Mouse (Mus musculus): ENCODE data around the gene Gpatch11. TPM values are rescaled to one million over a fixed set of nuclear protein-coding genes. Genes with fewer than 3 reads are reported as not detected.

The Gpatch11 gene
- polyA plus RNA-seq, 1 experiment: 12.6 TPM

DNA sequence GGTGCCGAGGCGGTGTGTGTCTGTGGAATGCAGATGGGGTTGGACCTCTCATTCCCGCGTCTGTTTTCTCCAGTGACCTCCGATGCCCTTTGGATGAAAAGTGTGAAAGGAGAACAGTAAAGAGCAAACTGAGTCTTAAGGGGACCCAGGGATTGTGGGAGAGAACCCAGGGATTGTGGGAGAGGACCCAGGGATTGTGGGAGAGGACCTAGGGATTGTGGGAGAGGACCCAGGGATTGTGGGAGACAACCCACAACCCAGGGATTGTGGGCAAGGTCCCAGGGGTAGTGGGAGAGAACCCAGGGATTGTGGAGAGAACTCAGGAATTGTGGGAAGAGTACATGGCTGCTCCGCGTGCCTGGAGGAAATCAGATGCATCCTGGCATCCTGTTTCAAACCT, 59.6 kb downstream of the Gpatch11 start:
- no peak overlapping the region for H3K4me3 ChIP-seq (ENCODE audit: control insufficient read depth, low read depth, low read length)
- no peaks in the 10 kb centered on the region for H3K27me3 ChIP-seq (ENCODE audit: control insufficient read depth, insufficient read depth, low read length)
- TF ChIP-seq POLR2A (IDR thresholded peaks at IDR 0.05; ENCODE audit: control insufficient read depth, low read depth, low read length) (no peak), CTCF (IDR thresholded peaks at IDR 0.05; ENCODE audit: control insufficient read depth, insufficient read depth, insufficient replicate concordance, low read depth, low read length) (no peak)
- peaks cover 2% of the 10 kb centered on the region for H3K4me1 ChIP-seq (ENCODE audit: control insufficient read depth, insufficient read depth, low read length)
- no peak overlapping the region for H3K27ac ChIP-seq (ENCODE audit: control insufficient read depth, insufficient read depth, low read depth, low read length)
- no peaks in the 10 kb centered on the region for H3K36me3 ChIP-seq (ENCODE audit: control insufficient read depth, insufficient read depth, low read length)

DNA sequence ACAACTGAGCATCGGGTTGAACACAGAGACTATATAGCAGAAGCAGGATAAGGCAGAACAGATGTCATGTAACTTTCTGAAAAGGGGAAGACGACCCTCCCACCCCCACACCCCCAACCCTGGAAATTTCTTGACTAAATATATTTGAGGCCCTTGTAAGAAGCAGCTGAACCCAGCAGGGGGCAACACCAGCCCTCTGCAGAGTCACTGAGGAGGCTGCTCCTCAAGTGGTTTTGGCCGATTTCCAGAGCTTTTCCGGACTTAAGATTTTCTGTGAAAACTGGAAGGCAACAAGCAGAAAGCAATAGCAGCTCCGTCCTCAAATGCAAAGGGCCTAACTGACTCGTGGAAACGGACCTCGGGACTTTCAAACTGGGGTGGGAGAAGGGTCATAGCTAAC, 60.0 kb downstream of the Gpatch11 start:
- H3K27ac ChIP-seq (ENCODE audit: control insufficient read depth, insufficient read depth, low read depth, low read length): no peak overlapping the region
- peaks cover 2% of the 10 kb centered on the region for H3K4me1 ChIP-seq (ENCODE audit: control insufficient read depth, insufficient read depth, low read length)
- H3K36me3 ChIP-seq (ENCODE audit: control insufficient read depth, insufficient read depth, low read length): no peaks in the 10 kb centered on the region
- no peaks in the 10 kb centered on the region for H3K27me3 ChIP-seq (ENCODE audit: control insufficient read depth, insufficient read depth, low read length)
- TF ChIP-seq POLR2A (IDR thresholded peaks at IDR 0.05; ENCODE audit: control insufficient read depth, low read depth, low read length): no peak
- TF ChIP-seq CTCF (IDR thresholded peaks at IDR 0.05; ENCODE audit: control insufficient read depth, insufficient read depth, insufficient replicate concordance, low read depth, low read length): peak; percentile 30; the same call in 1 of the 2 replicates
- peak overlapping the region; percentile 16; the same call in 1 of the 2 replicates for H3K4me3 ChIP-seq (ENCODE audit: control insufficient read depth, low read depth, low read length)

Other genes starting within 250 kb of the Gpatch11 start
- gene Strn, start 98.4 kb upstream of the Gpatch11 start, polyA plus RNA-seq (2012; rRNA removed): 7.1 and 7.9 TPM in 2 replicates
- gene Heatr5b, start 203 bp upstream of the Gpatch11 start, polyA plus RNA-seq (2012; rRNA removed): 14.8 and 16.1 TPM in 2 replicates
- 3.8 and 4.1 TPM in 2 replicates for gene Eif2ak2, start 47.0 kb downstream of the Gpatch11 start, polyA plus RNA-seq (2012; rRNA removed)
- 0.17 and 0.25 TPM in 2 replicates for gene Sult6b1, start 71.4 kb downstream of the Gpatch11 start, polyA plus RNA-seq (2012; rRNA removed)
- 9.3 and 11.7 TPM in 2 replicates for gene Cebpzos, start 80.9 kb downstream of the Gpatch11 start, polyA plus RNA-seq (2012; rRNA removed)
- 4.5 and 6.2 TPM in 2 replicates for gene Cebpz, start 101.5 kb downstream of the Gpatch11 start, polyA plus RNA-seq (2012; rRNA removed)
- gene Ndufaf7, start 101.6 kb downstream of the Gpatch11 start, polyA plus RNA-seq (2012; rRNA removed): 16.1 and 16.2 TPM in 2 replicates
- gene Prkd3, start 185.2 kb downstream of the Gpatch11 start, polyA plus RNA-seq (2012; rRNA removed): 3.2 and 4.2 TPM in 2 replicates
- gene Qpct, start 216.3 kb downstream of the Gpatch11 start, polyA plus RNA-seq (2012; rRNA removed): 19.9 and 30.7 TPM in 2 replicates